Mouse (Mus musculus) ovary, postnatal 10 days (tissue): ENCODE results near the gene Ptprj.
A peak's percentile ranks its signal among the peaks of the same experiment; 100 is the strongest.

Experiments used
- DNase-seq: peaks from one replicate; pipeline ENCODE4 v3.0.0; 2022; ENCODE audit warnings: low spot score

The Ptprj gene

DNA sequence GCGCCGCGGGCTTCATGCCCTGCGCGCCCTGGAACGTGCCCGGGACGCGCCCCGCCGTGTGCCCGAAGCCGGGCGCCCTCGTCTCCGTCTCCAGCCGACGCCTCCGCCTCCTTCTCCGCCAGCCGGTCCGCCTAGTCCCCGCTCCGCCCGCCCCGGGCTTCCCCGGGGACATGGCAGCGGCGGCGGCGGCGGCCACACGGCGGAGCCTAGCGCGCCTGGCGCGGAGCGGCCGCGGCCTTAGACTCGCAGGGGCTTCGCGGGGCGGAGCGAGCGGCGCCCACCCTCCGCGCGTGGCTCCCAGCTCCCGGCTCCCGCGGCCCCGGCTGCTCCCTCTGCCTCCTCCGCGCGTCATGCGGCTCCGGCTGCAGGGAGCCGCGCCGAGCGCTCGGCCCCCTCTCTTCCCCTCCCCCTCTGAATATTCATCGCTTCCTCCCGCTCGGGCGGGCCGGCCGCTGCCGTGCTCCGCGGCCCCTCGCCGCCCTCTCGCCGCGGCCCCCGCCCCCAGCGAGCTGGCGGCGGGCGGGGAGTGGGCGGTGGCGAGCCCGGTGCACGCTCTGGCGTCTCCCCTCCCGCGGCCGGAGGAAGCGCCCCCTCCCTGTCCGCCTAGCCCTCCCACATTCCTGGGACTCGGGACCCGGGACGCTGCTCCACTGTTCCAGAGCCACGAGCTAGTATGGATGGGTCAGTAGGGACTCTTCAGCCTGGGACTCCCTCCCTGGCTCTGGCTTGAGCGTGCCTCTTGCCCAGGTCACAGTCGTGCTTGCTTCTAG, at the start of gene Ptprj:
Gene Ptprj (minus strand): TSS at position 412 of the 770 bp plus-strand sequence.
- peak; percentile 52 for DNase-seq

DNA sequence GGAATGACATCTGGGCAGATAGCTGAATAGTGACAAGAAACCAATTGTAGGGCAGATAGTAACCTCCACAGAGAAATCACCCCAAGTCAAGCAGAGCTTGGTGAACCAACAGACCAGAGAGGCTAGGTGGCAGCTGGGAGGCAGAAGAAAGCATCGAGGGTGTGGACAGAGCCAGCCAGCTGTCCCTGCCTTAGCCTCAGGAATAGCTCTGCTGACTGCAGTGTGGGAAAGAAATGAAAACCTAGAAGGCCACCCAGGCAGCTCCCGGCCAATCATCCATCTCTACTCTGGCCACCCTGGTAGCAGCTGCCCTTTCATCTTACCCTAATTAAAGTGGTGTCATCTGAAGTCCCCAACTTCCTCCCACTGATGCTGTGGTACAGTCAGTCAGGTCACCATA, 49.1 kb upstream of the Ptprj start:
- DNase-seq: no peak

- DNase-seq: no peak
Measured at GRCm38 (mm10) chr2:90628261-90628660, 47.8 kb upstream of the Ptprj start.

- no peak for DNase-seq
Measured at GRCm38 (mm10) chr2:90624920-90625319, 44.5 kb upstream of the Ptprj start.

- DNase-seq: no peak
Measured at GRCm38 (mm10) chr2:90624339-90624738, 43.9 kb upstream of the Ptprj start.

- DNase-seq: no peak
Measured at GRCm38 (mm10) chr2:90620815-90621214, 40.4 kb upstream of the Ptprj start.

GRCm38 (mm10) chr2:90619648-90620047, 39.2 kb upstream of the Ptprj start:
- DNase-seq: no peak

DNA sequence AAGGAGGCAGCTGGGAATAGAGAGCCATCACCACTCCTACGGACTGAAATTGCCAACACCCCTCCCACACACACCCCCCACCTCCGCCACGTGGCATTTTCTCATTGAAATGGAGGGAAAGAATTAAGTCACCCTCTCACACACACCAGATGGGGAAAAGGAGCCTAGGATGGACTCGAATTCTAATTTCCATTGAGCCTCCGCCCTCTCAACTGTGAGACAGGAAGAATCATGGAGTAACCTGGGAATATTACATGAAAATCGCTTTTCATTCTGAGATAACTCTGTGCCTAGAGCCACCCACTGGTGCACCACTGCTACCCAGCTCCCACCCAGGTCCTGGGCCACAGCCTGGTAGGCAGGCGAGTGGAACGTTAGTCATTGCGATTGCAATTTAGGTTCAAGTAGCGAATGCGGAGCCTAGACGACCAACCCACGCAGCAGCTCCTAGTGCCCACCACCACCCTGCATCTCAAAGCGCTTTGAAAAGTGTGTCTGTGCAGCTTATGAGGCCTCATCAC, 34.3 kb upstream of the Ptprj start:
- no peak for DNase-seq

- DNase-seq: no peak
Measured at GRCm38 (mm10) chr2:90613591-90613990, 33.1 kb upstream of the Ptprj start.

DNA sequence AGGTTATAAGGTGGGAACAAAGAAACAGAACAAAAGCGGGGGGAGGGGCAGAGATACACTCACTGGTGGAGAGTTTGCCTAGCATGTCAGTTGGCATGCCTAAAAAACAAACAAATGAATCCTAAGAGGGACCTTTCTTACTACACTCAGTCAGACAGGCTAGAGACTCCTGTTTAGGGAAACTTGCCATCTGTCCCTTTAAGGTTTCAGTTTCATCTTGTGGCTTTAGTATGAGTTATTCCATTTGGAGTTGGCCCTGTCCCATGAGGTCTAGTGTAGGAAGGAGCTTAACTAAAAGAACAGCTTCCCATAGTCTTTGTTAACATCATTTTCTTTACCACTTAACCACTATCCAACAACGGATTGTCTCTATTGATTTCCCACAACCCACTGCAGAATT, 32.6 kb upstream of the Ptprj start:
- no peak for DNase-seq

DNA sequence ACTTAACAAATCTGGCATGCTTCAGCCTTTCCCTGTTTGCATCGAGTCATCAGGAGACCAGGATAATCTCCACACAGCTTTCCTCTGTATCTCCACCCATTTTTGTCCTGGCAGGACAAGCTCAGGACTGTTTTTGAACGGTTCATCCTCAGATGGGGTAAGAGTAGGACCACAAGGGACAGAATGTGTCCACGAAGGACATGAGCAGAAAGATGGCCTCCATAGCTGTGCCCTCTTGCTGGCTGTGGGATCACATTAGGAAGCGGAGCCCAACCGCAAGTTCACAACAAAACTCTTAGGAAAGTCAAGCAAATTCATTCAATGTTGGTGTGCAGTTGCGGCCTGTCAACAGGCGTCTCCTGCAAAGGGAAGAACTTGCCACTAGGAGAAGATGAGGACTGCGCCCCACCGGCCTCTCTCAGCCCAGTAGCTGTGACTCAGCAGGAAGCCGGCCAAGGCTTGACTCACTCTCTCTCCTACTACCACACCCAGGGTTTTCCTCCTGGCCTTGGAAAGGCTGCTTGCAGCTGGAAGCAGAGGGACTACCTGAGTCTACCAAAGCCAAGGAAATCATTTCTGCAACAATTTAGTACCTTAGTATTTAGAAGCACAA, 31.6 kb upstream of the Ptprj start:
- no peak for DNase-seq

DNA sequence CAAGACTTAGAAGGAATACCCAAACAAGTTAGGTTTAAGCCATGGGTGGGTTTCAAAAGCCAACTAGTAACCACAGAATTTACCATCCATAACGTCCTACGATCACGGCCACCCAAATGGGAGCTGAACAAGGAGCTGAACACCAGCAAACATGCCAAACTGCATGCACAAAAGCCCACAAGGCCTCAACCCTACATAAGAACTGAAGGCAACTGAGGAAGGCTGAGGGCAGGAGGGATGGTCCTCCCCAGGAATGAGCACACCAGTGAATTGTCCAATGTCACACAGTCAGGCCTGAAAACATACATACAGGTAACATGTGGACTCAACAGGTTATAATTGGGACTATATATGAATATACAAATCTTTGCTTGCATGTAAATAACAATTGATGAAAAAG, 20.6 kb upstream of the Ptprj start:
- DNase-seq: no peak

DNA sequence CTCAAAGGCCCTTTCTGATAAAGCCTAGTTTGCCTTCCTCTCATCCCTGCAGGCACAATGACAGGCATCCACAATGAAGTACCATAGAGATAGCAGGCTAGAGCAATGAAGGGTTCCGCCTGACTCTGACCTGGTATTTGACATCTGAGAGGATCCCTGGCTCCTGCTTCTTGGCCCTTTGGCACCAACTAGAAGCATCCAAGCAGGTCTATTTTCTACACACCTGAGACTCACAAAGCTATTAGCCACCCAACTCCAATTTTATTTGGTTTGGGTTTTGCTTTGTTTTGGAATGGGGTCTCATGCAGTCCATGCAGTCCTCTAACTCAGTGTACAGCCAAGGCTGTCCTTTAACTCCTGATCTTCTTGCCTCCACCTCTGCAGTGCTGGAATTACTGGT, 7.7 kb upstream of the Ptprj start:
- DNase-seq: no peak

GRCm38 (mm10) chr2:90584506-90584905, 4.1 kb upstream of the Ptprj start:
- DNase-seq: no peak

GRCm38 (mm10) chr2:90583628-90584131, 3.2 kb upstream of the Ptprj start:
- DNase-seq: no peak

GRCm38 (mm10) chr2:90582814-90583213, 2.4 kb upstream of the Ptprj start:
- no peak for DNase-seq

GRCm38 (mm10) chr2:90582311-90582710, 1.9 kb upstream of the Ptprj start:
- DNase-seq: no peak

DNA sequence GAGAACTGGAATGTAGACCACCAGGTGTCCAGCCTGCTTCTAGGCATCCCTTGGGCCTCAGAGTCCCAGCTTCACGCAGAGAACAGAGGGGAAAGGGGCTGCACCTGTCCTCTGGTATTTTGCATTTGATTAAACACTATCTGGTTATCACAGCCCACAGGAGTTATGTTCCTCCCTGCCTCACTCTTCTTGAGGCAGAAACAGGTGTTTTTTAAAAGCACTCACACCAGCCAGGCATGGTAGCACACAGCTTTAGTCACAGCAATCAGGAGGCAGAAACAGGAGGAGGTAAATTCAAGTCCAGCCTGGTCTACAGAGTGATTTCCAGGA, 1.3 kb upstream of the Ptprj start:
- DNase-seq: no peak

DNA sequence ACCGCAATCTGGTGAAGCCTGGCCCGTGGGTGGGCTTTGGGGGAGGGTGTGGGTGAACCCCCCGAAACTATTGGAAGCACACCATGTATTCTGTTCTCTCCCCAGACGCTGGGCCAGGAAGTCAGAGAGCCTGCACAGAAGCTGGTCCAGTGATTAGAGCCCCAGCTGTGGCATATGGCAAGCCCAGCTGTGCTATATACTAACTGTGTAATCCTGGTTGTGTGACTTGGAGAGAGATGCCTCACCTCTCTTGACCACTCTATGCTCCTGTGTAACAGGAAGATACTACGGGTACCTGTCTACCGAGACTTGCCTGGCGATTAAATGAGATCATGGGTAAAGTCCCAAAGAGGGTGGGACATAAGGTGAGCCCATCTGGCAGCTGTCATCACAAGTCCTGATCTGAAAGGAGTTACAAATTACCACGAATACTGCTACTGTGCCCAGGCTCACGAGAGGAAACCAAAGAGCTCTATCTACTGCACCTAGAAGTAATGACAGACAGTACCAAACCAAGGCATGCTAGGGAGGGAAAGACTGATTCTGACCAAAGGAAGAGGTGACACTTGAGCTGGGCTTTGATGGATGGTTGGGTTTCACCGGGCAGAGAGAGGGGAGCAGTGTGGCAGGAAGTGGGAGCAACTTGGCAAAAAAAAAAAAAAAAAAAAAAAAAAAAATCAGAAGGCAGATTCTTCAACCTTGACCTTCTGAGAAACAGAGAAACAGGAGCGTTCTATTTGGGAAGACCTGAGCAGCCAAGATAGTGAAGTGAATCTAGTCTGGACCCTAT, 754 bp upstream of the Ptprj start:
- DNase-seq: no peak

GRCm38 (mm10) chr2:90579728-90580235, 665 bp downstream of the Ptprj start:
- DNase-seq: peak; percentile 37

DNA sequence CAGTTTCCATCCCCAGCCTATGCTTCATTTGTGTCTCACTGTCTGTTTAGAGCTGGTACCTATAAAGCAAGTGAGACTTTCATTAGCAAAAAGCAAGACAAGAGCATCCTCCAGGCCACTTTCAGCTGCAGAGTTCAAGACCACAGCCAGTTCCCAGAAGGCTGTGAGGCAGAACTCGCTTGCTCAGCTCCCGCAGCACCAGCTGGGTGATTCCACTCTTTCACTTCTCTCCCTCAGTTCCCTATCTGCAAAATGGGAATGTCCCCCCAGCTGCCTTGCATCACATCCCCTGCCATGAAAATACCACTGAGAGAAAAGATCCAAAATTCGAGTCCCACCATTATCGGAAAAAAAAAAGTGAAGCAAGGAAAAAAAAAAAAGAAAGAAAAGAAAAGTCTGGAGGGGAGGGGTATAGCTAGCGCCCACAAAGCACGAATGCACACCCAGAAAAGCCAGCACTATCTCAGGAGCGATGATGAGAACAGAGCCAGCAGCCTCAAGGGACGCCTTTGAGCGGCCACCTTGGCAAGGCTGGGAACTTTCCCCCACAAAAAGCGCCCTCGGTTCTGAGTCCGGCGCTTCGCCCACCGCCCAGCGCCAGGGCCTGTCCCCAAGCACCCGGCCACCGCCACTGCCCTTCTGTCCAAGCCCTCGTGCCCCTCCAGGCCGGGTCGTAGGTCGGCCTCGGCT, 1.3 kb downstream of the Ptprj start:
- no peak for DNase-seq
